Mouse (Mus musculus): ENCODE measurements at regions not wholly inside any gene's neighbourhood (a gene's known extent, or its start where the extent isn't known, plus 50 kb on each side); places are given as distances from the start of the nearest gene placed in this dataset.

DNA sequence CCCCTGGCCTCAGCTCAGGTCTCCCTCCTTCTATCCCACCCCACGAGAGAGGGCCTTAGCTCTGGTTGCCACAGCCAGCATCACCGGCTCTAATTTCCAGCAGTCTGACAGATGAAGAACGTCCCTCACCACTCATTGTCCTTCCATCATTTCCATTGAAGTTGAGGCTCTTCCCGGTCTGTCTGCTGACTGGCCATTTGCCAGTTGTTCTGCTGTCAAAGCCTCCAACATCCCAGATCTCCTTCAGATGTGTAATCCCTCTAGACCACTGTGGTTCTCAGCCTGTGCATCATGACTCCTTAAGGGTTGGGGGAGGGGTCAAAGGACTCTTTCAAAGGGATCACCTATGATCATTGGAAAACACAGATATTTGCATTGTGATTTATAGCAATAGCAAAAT is 181.6 kb downstream of the Rplp1 start:
- Histone ChIP-seq H3K36me3 (ENCODE audit: control insufficient read depth, insufficient read depth, low read length) (no peaks in the 10 kb centered on the region), H3K27ac (ENCODE audit: low read length) (no peak overlapping the region), H3K27me3 (ENCODE audit: control insufficient read depth, insufficient read depth, low read depth, low read length) (no peaks in the 10 kb centered on the region), H3K9me3 (ENCODE audit: control insufficient read depth, low read length) (no peaks in the 10 kb centered on the region), H3K9ac (ENCODE audit: low read length) (no peak overlapping the region), H3K4me1 (replicated peaks; ENCODE audit: control insufficient read depth, insufficient read depth, low read length) (no peaks in the 10 kb centered on the region), H3K4me2 (ENCODE audit: low read depth, low read length) (no peak overlapping the region), H3K4me3 (ENCODE audit: low read length) (no peak overlapping the region)
- ATAC-seq (ENCODE audit: low read depth) = peak; percentile 52; the same call in 1 of the 2 replicates
- WGBS = 48% methylated on average over 4 of the region's 4 CpGs

DNA sequence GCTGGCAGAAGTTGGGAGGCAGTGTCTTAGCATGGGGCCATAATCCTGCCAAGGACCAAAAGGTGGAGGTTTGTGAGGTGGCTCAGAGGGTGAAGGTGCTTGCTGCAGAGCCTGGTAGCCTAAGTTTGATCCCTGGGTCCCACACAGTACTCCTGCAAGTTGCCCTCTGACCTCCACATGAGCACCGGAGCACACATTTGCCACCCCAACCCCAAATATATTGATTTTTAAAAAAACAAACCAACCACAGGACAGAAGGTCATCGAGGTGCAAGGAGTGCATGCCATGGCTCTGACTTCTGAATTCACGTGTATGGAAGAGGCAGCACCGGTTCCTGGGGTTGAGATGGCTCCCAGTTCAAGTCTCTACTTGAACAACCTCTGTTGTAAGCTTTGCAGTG is 186.2 kb downstream of the Rplp1 start:
- WGBS = 72% methylated on average over 4 of the region's 4 CpGs
- Histone ChIP-seq H3K27me3 (ENCODE audit: control insufficient read depth, insufficient read depth, low read depth, low read length) (no peaks in the 10 kb centered on the region), H3K9ac (ENCODE audit: low read length) (no peak overlapping the region), H3K36me3 (ENCODE audit: control insufficient read depth, insufficient read depth, low read length) (no peaks in the 10 kb centered on the region), H3K4me1 (replicated peaks; ENCODE audit: control insufficient read depth, insufficient read depth, low read length) (peaks cover 4% of the 10 kb centered on the region), H3K9me3 (ENCODE audit: control insufficient read depth, low read length) (no peaks in the 10 kb centered on the region), H3K4me2 (ENCODE audit: low read depth, low read length) (no peak overlapping the region), H3K27ac (ENCODE audit: low read length) (no peak overlapping the region), H3K4me3 (ENCODE audit: low read length) (no peak overlapping the region)
- ATAC-seq (ENCODE audit: low read depth) = no peak

DNA sequence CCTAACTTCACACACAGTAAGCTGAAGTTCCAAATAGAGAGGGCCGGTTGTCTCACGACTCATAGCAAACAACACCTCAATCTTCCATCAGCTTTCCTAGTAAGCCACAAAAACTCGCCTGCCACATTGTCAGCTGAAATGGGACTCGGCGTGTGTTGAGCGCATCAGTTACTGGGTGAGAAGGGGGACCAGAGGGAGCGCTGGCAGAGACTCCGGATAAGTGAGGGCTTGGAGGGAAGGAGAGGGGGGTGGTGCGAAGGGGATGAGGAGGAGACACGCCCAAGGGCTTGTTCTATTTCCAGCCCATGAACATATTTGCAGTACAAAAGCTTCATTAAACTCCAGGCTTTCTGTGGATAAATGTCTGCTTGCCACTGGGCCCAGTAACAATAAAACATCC is 186.7 kb downstream of the Rplp1 start:
- ATAC-seq (ENCODE audit: low read depth) = no peak

DNA sequence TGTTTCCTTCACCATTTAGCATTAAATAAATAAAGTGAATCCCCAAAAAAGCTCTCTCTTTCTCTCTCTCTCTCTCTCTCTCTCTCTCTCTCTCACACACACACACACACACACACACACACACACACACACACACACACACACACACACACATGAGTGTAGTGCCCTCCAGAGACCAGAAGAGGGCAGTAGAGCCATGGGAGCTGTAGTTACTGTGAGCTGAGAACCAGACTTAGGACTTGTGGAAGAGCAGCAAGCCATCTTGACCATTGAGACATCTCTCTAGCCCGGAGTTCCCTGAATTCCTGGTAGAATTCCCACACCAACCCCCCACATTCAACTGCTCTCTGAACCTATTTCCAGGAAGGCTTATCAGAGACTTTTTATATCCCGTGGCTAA is 190.3 kb downstream of the Rplp1 start:
- Histone ChIP-seq H3K4me3 (ENCODE audit: low read length) (no peak overlapping the region), H3K9me3 (ENCODE audit: control insufficient read depth, low read length) (no peaks in the 10 kb centered on the region), H3K27ac (ENCODE audit: low read length) (no peak overlapping the region), H3K36me3 (ENCODE audit: control insufficient read depth, insufficient read depth, low read length) (no peaks in the 10 kb centered on the region), H3K4me1 (replicated peaks; ENCODE audit: control insufficient read depth, insufficient read depth, low read length) (peaks cover 18% of the 10 kb centered on the region), H3K9ac (ENCODE audit: low read length) (no peak overlapping the region), H3K27me3 (ENCODE audit: control insufficient read depth, insufficient read depth, low read depth, low read length) (no peaks in the 10 kb centered on the region), H3K4me2 (ENCODE audit: low read depth, low read length) (no peak overlapping the region)
- WGBS = 84% methylated on average over 2 of the region's 2 CpGs
- no peak for ATAC-seq (ENCODE audit: low read depth)

More for the DNA sequence above, 186.7 kb downstream of the Rplp1 start:
- no peak overlapping the region for H3K4me2 ChIP-seq (ENCODE audit: low read depth, low read length)
- H3K27me3 ChIP-seq (ENCODE audit: control insufficient read depth, insufficient read depth, low read depth, low read length) = no peaks in the 10 kb centered on the region
- no peak overlapping the region for H3K4me3 ChIP-seq (ENCODE audit: low read length)
- peaks cover 9% of the 10 kb centered on the region for H3K4me1 ChIP-seq (replicated peaks; ENCODE audit: control insufficient read depth, insufficient read depth, low read length)
- H3K36me3 ChIP-seq (ENCODE audit: control insufficient read depth, insufficient read depth, low read length) = no peaks in the 10 kb centered on the region
- H3K27ac ChIP-seq (ENCODE audit: low read length) = no peak overlapping the region
- H3K9me3 ChIP-seq (ENCODE audit: control insufficient read depth, low read length) = no peaks in the 10 kb centered on the region
- 36% methylated on average over 10 of the region's 10 CpGs for WGBS
- no peak overlapping the region for H3K9ac ChIP-seq (ENCODE audit: low read length)

DNA sequence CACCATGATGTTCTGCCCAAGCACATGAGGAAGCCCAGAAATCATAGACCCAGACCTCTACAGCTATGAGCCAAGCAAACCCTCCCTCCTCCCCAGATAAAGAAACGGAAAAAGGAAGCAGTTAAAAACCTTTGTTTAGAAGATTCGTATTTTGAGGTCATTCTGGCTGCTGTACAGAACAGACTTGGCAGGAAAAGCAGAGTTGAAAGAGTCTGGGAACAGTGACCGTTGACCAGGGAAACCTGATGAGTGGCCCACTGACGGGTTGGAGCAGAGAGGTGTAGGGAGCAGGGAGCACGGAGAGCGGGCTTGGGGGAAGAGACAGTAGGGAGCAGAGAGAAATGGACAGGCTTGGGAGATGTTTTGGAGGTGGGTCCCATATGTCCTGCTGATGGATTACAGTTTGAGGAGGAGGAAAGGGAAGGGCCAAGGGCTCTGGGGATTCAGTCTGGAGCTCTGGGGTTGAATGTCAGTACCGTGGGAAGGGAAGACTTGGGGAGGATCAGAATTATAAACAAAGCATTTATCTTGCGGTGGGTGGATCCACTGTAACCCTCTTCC is 191.2 kb downstream of the Rplp1 start:
- Histone ChIP-seq H3K27ac (ENCODE audit: low read length) (peak overlapping the region; percentile 15), H3K27me3 (ENCODE audit: control insufficient read depth, insufficient read depth, low read depth, low read length) (no peaks in the 10 kb centered on the region), H3K36me3 (ENCODE audit: control insufficient read depth, insufficient read depth, low read length) (no peaks in the 10 kb centered on the region), H3K9me3 (ENCODE audit: control insufficient read depth, low read length) (no peaks in the 10 kb centered on the region), H3K4me3 (ENCODE audit: low read length) (no peak overlapping the region), H3K9ac (ENCODE audit: low read length) (no peak overlapping the region), H3K4me2 (ENCODE audit: low read depth, low read length) (no peak overlapping the region), H3K4me1 (replicated peaks; ENCODE audit: control insufficient read depth, insufficient read depth, low read length) (peaks cover 18% of the 10 kb centered on the region)
- 41% methylated on average over 8 of the region's 8 CpGs for WGBS
- peak; percentile 83 for ATAC-seq (ENCODE audit: low read depth)

DNA sequence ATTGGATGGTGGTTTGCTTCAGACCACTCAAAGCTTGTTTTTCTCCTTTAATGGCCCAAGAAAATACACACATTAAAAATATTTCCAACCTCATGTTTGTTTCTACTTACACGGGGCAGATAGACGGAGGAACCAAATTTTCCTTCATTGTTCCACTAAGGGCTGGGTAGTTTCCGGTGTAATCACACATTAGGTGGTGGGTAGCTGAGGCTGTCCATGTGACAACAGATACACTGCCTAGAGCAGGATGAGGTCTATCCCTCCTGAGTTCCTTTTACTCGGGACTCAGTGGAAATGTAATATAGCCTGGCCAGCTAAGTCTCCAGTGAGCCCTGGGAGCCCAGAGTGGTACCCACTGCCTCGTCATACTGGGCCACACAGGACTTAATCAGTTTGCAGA is 192.5 kb downstream of the Rplp1 start:
- Histone ChIP-seq H3K27me3 (ENCODE audit: control insufficient read depth, insufficient read depth, low read depth, low read length) (no peaks in the 10 kb centered on the region), H3K9ac (ENCODE audit: low read length) (no peak overlapping the region), H3K36me3 (ENCODE audit: control insufficient read depth, insufficient read depth, low read length) (no peaks in the 10 kb centered on the region), H3K4me2 (ENCODE audit: low read depth, low read length) (no peak overlapping the region), H3K4me1 (replicated peaks; ENCODE audit: control insufficient read depth, insufficient read depth, low read length) (peaks cover 18% of the 10 kb centered on the region), H3K27ac (ENCODE audit: low read length) (no peak overlapping the region), H3K4me3 (ENCODE audit: low read length) (no peak overlapping the region), H3K9me3 (ENCODE audit: control insufficient read depth, low read length) (no peaks in the 10 kb centered on the region)
- ATAC-seq (ENCODE audit: low read depth) = no peak
- 90% methylated on average over 5 of the region's 5 CpGs for WGBS

DNA sequence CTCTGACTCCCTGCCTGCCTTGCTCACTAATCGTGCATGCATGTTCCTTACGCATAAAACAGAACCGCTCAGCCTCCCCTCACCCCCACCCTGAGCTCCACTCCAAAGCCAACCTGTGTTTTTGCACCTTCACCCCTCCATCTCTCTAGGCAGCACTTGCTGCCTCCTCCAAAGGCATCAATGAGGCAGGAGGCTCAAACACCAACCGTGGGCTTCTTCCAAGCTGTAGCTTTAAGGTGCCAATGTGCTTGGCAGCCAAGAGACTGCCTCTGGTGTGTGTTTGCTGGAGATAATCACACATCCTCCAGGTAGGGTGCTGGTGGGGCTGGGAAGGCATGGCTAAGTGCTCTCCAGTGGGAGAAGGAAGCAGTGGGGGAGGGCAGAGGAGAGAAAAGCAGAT is 193.3 kb downstream of the Rplp1 start:
- H3K4me3 ChIP-seq (ENCODE audit: low read length) = no peak overlapping the region
- no peak overlapping the region for H3K27ac ChIP-seq (ENCODE audit: low read length)
- no peak overlapping the region for H3K4me2 ChIP-seq (ENCODE audit: low read depth, low read length)
- H3K4me1 ChIP-seq (replicated peaks; ENCODE audit: control insufficient read depth, insufficient read depth, low read length) = peaks cover 18% of the 10 kb centered on the region
- ATAC-seq (ENCODE audit: low read depth) = no peak
- no peaks in the 10 kb centered on the region for H3K9me3 ChIP-seq (ENCODE audit: control insufficient read depth, low read length)
- no peaks in the 10 kb centered on the region for H3K36me3 ChIP-seq (ENCODE audit: control insufficient read depth, insufficient read depth, low read length)
- WGBS = 59% methylated on average over 4 of the region's 4 CpGs
- H3K9ac ChIP-seq (ENCODE audit: low read length) = no peak overlapping the region
- H3K27me3 ChIP-seq (ENCODE audit: control insufficient read depth, insufficient read depth, low read depth, low read length) = no peaks in the 10 kb centered on the region

DNA sequence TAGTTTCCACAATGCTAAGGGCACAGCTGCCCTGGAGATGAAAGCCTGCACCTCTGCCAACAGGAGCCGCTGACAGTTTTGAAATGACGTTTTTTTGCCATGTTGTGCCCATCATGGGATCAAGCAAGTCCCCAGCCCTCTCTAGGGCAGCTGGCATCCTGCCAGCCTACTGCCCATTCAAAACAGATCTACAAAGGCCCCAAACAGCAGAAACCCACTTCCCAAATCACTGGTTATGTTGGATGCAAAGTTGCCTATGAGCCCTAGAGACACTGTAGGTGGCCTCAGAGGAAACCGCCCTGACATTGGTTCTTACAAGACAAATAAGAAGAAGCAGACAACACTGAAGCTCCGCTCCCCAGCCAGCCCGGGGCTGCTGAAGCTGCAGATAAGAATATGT is 194.1 kb downstream of the Rplp1 start:
- no peaks in the 10 kb centered on the region for H3K27me3 ChIP-seq (ENCODE audit: control insufficient read depth, insufficient read depth, low read depth, low read length)
- no peak overlapping the region for H3K4me2 ChIP-seq (ENCODE audit: low read depth, low read length)
- H3K4me3 ChIP-seq (ENCODE audit: low read length) = no peak overlapping the region
- no peak overlapping the region for H3K27ac ChIP-seq (ENCODE audit: low read length)
- WGBS = 60% methylated on average over 5 of the region's 5 CpGs
- H3K36me3 ChIP-seq (ENCODE audit: control insufficient read depth, insufficient read depth, low read length) = no peaks in the 10 kb centered on the region
- no peaks in the 10 kb centered on the region for H3K9me3 ChIP-seq (ENCODE audit: control insufficient read depth, low read length)
- no peak for ATAC-seq (ENCODE audit: low read depth)
- H3K4me1 ChIP-seq (replicated peaks; ENCODE audit: control insufficient read depth, insufficient read depth, low read length) = peaks cover 18% of the 10 kb centered on the region
- no peak overlapping the region for H3K9ac ChIP-seq (ENCODE audit: low read length)

DNA sequence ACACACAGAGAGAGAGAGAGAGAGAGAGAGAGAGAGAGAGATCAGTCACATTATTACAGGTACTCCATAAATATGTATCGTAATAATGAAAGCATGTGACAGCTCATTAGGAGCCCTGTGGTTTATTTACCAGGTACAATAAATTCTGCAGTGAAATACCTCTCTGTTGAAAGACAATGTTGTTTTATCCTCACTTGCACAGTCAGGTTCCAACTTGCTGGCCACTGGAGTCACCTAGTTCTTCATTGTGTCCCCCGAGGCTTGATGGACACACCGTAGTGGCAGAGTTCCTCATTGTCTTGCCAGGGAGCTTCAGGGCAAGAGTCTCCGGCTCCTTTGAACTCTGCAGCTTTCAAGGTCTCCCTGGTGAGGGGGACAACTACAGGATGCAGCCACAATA is 197.6 kb downstream of the Rplp1 start:
- H3K4me1 ChIP-seq (replicated peaks; ENCODE audit: control insufficient read depth, insufficient read depth, low read length) = peaks cover 15% of the 10 kb centered on the region
- no peak overlapping the region for H3K27ac ChIP-seq (ENCODE audit: low read length)
- H3K4me3 ChIP-seq (ENCODE audit: low read length) = no peak overlapping the region
- H3K9ac ChIP-seq (ENCODE audit: low read length) = no peak overlapping the region
- H3K9me3 ChIP-seq (ENCODE audit: control insufficient read depth, low read length) = no peaks in the 10 kb centered on the region
- H3K27me3 ChIP-seq (ENCODE audit: control insufficient read depth, insufficient read depth, low read depth, low read length) = no peaks in the 10 kb centered on the region
- 77% methylated on average over 4 of the region's 4 CpGs for WGBS
- H3K36me3 ChIP-seq (ENCODE audit: control insufficient read depth, insufficient read depth, low read length) = no peaks in the 10 kb centered on the region
- H3K4me2 ChIP-seq (ENCODE audit: low read depth, low read length) = no peak overlapping the region
- no peak for ATAC-seq (ENCODE audit: low read depth)

Data from lung, embryonic 16.5 days (tissue).